Mouse (Mus musculus): ENCODE results near the gene Olfr981. TPM values are rescaled to one million over a fixed set of nuclear protein-coding genes. Genes with fewer than 3 reads are reported as not detected.
"Not testable (repeated sequence)": the region's sequence is repeated elsewhere in the genome, so short reads cannot be mapped to it uniquely, and the experiment has no call there.

Gene Olfr981
- total RNA-seq (2021) = not detected
- long read RNA-seq, experiment 1 = 0 reads
- long read RNA-seq, experiment 2 = 0 reads

- intact Hi-C loops (cut with DNase I) = no loop called here
- DNase-seq (ENCODE audit: low spot score in 2 of 2) = no peak
These were observed at the start of gene Olfr981 for GRCm38 (mm10) chr9:40021164-40021563. Olfr981 (plus strand) TSS chr9:40021464.

- intact Hi-C loops (cut with DNase I); DNase-seq (ENCODE audit: low spot score in 2 of 2): not testable (repeated sequence)
These were observed 44.6 kb upstream of the Olfr981 start for GRCm38 (mm10) chr9:39976581-39977145.

- no peak for DNase-seq (ENCODE audit: low spot score in 2 of 2)
- intact Hi-C loops (cut with DNase I) = no loop called here
These were observed 29.5 kb upstream of the Olfr981 start, which contains the start of gene Olfr978 for GRCm38 (mm10) chr9:39991813-39992212. Olfr978 (plus strand) TSS chr9:39992113.

DNA sequence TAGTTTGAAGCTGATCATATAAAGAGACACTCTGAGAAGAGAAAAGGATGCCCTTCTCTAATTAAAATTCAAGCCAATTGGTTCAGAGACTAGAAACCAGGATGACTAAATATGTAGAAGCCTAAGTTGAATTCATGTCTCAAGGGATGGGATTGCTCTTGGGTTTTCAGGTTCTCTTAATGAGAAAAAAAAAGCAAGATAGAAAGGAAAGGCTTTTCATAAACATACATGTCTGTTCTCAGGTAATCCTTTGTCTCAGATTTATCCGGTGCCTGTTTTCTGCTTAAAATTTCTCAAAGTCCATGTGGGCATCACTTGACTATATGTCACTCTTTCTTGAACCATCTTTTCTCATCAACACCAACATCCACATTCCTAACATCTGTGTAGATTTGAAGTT lies 17.9 kb upstream of the Olfr981 start, which contains the start of gene Olfr979:
TSS of gene Olfr979 (minus strand) at position 101 of the 400 bp plus-strand sequence.
- intact Hi-C loops (cut with DNase I) = no loop called here
- DNase-seq (ENCODE audit: low spot score in 2 of 2) = no peak

DNA sequence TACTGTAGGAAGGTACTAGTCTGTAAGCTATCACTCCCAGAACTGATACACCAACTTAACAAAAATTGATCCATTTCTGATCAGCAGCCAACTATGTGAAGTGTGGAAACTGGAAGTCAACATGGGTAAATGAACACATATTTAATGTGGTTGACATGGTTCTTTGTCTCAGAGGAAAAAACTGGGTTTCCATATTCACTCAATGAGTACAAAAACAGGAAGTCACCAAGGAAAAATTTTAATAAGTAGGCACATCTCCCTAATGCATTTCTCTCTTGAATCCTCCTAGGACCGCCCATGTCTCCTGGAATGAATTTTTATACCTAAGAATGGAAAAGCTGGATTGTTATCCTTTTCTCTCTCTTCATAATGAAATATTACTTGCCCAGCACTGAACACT lies 11.8 kb upstream of the Olfr981 start, which contains the start of gene Olfr980:
TSS of gene Olfr980 (minus strand) at position 101 of the 400 bp plus-strand sequence.
- intact Hi-C loops (cut with DNase I) = no loop called here

DNA sequence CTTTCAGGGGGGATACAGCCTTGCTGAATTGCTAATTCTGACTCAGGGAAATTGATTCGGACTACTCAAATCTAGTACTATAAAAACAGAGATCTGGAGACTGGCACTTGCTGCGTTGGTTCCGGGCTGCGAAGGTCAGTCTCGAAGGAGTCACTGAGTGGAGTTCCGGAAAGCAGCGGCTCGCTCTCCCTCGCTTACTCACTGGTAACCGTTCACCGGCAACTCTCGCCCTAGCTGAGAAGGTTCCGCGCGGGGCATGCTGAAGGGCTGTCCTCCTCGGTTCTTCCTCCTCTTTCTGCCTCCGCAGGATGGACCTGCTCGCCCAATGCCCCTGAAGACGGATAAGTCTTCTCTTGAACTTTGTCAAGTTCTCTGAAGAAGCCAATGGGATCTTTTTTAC lies 28.9 kb downstream of the Olfr981 start:
- intact Hi-C loops (cut with DNase I) = no loop called here
- no peak for DNase-seq (ENCODE audit: low spot score in 2 of 2)

More for the DNA sequence above, 11.8 kb upstream of the Olfr981 start, which contains the start of gene Olfr980:
- no peak for DNase-seq (ENCODE audit: low spot score in 2 of 2)

- DNase-seq (ENCODE audit: low spot score in 2 of 2) = no peak
- intact Hi-C loops (cut with DNase I) = no loop called here
These were observed 52.3 kb downstream of the Olfr981 start, which contains the start of gene Olfr982 for GRCm38 (mm10) chr9:40073529-40073928. Olfr982 (plus strand) TSS chr9:40073829.

Other genes starting within 250 kb of the Olfr981 start
- not detected for gene Olfr968, start 238.2 kb upstream of the Olfr981 start, total RNA-seq (2021)
- not detected for gene Olfr969, start 230.5 kb upstream of the Olfr981 start, total RNA-seq (2021)
- not detected for gene Olfr970, start 212.6 kb upstream of the Olfr981 start, total RNA-seq (2021)
- not detected for gene Olfr971, start 184.6 kb upstream of the Olfr981 start, total RNA-seq (2021)
- not detected for gene Olfr972, start 155.0 kb upstream of the Olfr981 start, total RNA-seq (2021)
- not detected for gene Olfr229, start 114.1 kb upstream of the Olfr981 start, total RNA-seq (2021)
- not detected for gene Olfr974, start 84.0 kb upstream of the Olfr981 start, total RNA-seq (2021)
- gene Olfr975, start 69.4 kb upstream of the Olfr981 start, total RNA-seq (2021) = not detected
- gene Olfr976, start 60.3 kb upstream of the Olfr981 start, total RNA-seq (2021) = not detected
- gene Olfr978, start 29.4 kb upstream of the Olfr981 start, total RNA-seq (2021) = not detected
- not detected for gene Olfr979, start 18.0 kb upstream of the Olfr981 start, total RNA-seq (2021)
- not detected for gene Olfr980, start 11.9 kb upstream of the Olfr981 start, total RNA-seq (2021)
- not detected for gene Olfr982, start 52.4 kb downstream of the Olfr981 start, total RNA-seq (2021)
- gene Olfr983, start 72.1 kb downstream of the Olfr981 start, total RNA-seq (2021) = not detected
- under 1 TPM in 1 of 2 experiments, not detected in 1; 0.07 TPM for gene Olfr984, start 92.7 kb downstream of the Olfr981 start, total RNA-seq (2021)
- not detected for gene Olfr985, start 108.7 kb downstream of the Olfr981 start, total RNA-seq (2021)
- gene Tmem225, start 126.7 kb downstream of the Olfr981 start, total RNA-seq (2021) = not detected
- gene Olfr986, start 159.5 kb downstream of the Olfr981 start, total RNA-seq (2021) = under 1 TPM in 1 of 2 experiments, not detected in 1; 0.13 TPM
- 1 to 10 TPM; 2.3 to 2.5 TPM for gene Zfp202, start 170.9 kb downstream of the Olfr981 start, total RNA-seq (2021)
- 100 to 1,000 TPM; 112 to 124 TPM for gene Scn3b, start 247.8 kb downstream of the Olfr981 start, total RNA-seq (2021)